13 mouse cellular contexts compared by ENCODE assay signal in the genomic region with DNA sequence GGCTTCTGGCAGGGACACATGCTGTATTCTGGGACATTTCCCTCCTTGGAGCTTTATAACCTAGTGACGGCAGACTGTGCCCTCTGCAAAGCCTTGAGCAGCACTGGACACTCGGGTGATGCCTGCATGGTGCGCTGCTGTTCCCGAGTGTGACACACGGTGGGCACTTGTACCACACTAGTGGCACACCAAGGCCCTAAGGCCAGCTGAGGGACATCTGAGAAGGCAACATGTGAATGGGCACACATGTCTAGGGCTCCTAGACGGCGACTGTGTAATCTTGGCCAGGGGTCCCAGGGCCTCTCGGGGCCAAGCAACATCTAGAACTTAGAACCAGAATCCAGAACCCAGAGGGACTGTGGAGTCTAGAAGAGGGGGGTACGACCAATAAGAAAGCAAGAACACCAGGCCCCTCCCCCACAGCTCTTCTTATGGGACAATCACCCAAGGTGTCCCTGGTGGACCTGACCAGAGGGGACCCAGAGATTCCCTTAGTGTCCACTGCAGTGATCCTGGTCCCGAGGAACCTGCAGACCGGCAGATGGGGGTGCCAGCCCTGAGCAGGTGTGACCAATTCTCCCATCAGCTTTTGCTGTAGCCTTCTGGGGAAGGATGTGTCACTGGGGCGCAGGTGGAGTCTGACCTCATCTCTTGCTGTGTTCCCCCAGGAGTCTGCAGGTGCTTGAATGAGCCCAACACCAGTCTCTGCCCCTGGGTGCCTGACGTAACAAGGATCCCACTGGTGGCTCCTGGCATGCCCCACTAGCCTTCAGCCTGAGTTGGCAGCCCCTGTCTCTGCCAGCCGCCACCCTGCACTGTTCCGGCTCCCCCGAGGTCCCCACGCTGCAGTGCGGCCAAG. TPM values are rescaled to one million over a fixed set of nuclear protein-coding genes. Genes with fewer than 3 reads are reported as not detected.
A peak's percentile ranks its signal among the peaks of the same experiment; 100 is the strongest.
DNase-seq lines count a peak whose midpoint lies in the region; ATAC-seq lines count a peak whose summit lies in the region.
"Had no signal": no experiment of that assay in that cellular context is flagged by ENCODE, and none has a peak within 500 bp of the region (broad histone marks: within the 10 kb centered on the region; RNA-seq: fewer than 3 reads in every experiment).

No protein-coding gene starts in this region.

- H3K36me3 ChIP-seq in forebrain, embryonic 13.5 days (ENCODE audit: poor library complexity, severe bottlenecking), result peaks cover 26% of the 10 kb centered on the region
- no peaks in the 10 kb centered on the region for H3K36me3 ChIP-seq in forebrain, embryonic 11.5 days (ENCODE audit: control insufficient read depth, insufficient read depth, low read length)
- H3K36me3 ChIP-seq in midbrain, embryonic 10.5 days, result peaks cover 52% of the 10 kb centered on the region
- H3K36me3 ChIP-seq in midbrain, embryonic 11.5 days (ENCODE audit: control insufficient read depth, insufficient read depth, low read length), result no peaks in the 10 kb centered on the region
- H3K36me3 ChIP-seq in limb, embryonic 11.5 days (ENCODE audit: control insufficient read depth, insufficient read depth, low read length), result peaks cover 12% of the 10 kb centered on the region
- peaks cover 9% of the 10 kb centered on the region for H3K36me3 ChIP-seq in neural tube, embryonic 15.5 days

- H3K4me3 ChIP-seq in forebrain, embryonic 13.5 days, result no peak overlapping the region
- no peak overlapping the region for H3K4me3 ChIP-seq in forebrain, embryonic 11.5 days (ENCODE audit: low read depth, low read length)
- H3K4me3 ChIP-seq in midbrain, embryonic 10.5 days, result peak overlapping the region; percentile 98
- no peak overlapping the region for H3K4me3 ChIP-seq in midbrain, embryonic 11.5 days (ENCODE audit: low read depth, low read length)
- no peak overlapping the region for H3K4me3 ChIP-seq in limb, embryonic 11.5 days (ENCODE audit: low read depth, low read length)
- no peak overlapping the region for H3K4me3 ChIP-seq in neural tube, embryonic 15.5 days (replicated peaks)
- H3K4me3 ChIP-seq: myocyte had no signal

- no peak for ATAC-seq in forebrain, embryonic 13.5 days
- no peak for ATAC-seq in forebrain, embryonic 11.5 days (replicated peaks; ENCODE audit: low FRiP score)
- ATAC-seq in midbrain, embryonic 11.5 days (ENCODE audit: low FRiP score), result no peak
- no peak for ATAC-seq in limb, embryonic 11.5 days (ENCODE audit: insufficient number of reproducible peaks, low FRiP score, low TSS enrichment, low read depth)
- ATAC-seq in neural tube, embryonic 15.5 days (ENCODE audit: low FRiP score), result no peak
- ATAC-seq: CD4-positive, CD25-positive, alpha-beta regulatory T cell, adult 4 months had no signal

- H3K9ac ChIP-seq in forebrain, embryonic 13.5 days, result no peak overlapping the region
- no peak overlapping the region for H3K9ac ChIP-seq in forebrain, embryonic 11.5 days (ENCODE audit: low read length)
- no peak overlapping the region for H3K9ac ChIP-seq in midbrain, embryonic 11.5 days (ENCODE audit: low read length)
- H3K9ac ChIP-seq in limb, embryonic 11.5 days (ENCODE audit: low read length), result no peak overlapping the region
- 0 out of 2 replicates have a peak overlapping the region, but pooled peaks have one; percentile 29 for H3K9ac ChIP-seq in neural tube, embryonic 15.5 days (replicated peaks)
- H3K9ac ChIP-seq: limb, embryonic 15.5 days had no signal

- H3K27me3 ChIP-seq in forebrain, embryonic 13.5 days, result no peaks in the 10 kb centered on the region
- no peaks in the 10 kb centered on the region for H3K27me3 ChIP-seq in forebrain, embryonic 11.5 days (ENCODE audit: control insufficient read depth, insufficient read depth, low read length)
- H3K27me3 ChIP-seq in midbrain, embryonic 10.5 days (ENCODE audit: low read depth, poor library complexity, severe bottlenecking), result peaks cover 11% of the 10 kb centered on the region
- H3K27me3 ChIP-seq in midbrain, embryonic 11.5 days (ENCODE audit: control insufficient read depth, insufficient read depth, low read length), result peaks cover 4% of the 10 kb centered on the region
- no peaks in the 10 kb centered on the region for H3K27me3 ChIP-seq in limb, embryonic 11.5 days (ENCODE audit: control insufficient read depth, insufficient read depth, low read length)
- no peaks in the 10 kb centered on the region for H3K27me3 ChIP-seq in neural tube, embryonic 15.5 days (replicated peaks)
- H3K27me3 ChIP-seq: limb, embryonic 15.5 days had no signal

- peaks cover 46% of the 10 kb centered on the region for H3K4me1 ChIP-seq in forebrain, embryonic 13.5 days
- H3K4me1 ChIP-seq in forebrain, embryonic 11.5 days (replicated peaks; ENCODE audit: control insufficient read depth, insufficient read depth, low read length), result peaks cover 9% of the 10 kb centered on the region
- H3K4me1 ChIP-seq in midbrain, embryonic 10.5 days, result peaks cover 90% of the 10 kb centered on the region
- H3K4me1 ChIP-seq in midbrain, embryonic 11.5 days (ENCODE audit: control insufficient read depth, insufficient read depth, low read length), result peaks cover 40% of the 10 kb centered on the region
- H3K4me1 ChIP-seq in limb, embryonic 11.5 days (ENCODE audit: control insufficient read depth, insufficient read depth, low read length), result peaks cover 54% of the 10 kb centered on the region
- peaks cover 73% of the 10 kb centered on the region for H3K4me1 ChIP-seq in neural tube, embryonic 15.5 days

- WGBS in forebrain, embryonic 13.5 days, result 88% methylated on average over 18 of the region's 18 CpGs
- 91% methylated on average over 18 of the region's 18 CpGs for WGBS in forebrain, embryonic 11.5 days
- WGBS in midbrain, embryonic 10.5 days, result 90% methylated on average over 18 of the region's 18 CpGs
- WGBS in midbrain, embryonic 11.5 days, result 87% methylated on average over 18 of the region's 18 CpGs
- WGBS in limb, embryonic 11.5 days, result 88% methylated on average over 18 of the region's 18 CpGs
- WGBS in neural tube, embryonic 15.5 days, result 72% methylated on average over 18 of the region's 18 CpGs

- DNase-seq in forebrain, embryonic 11.5 days (ENCODE audit: low spot score), result no peak
- no peak for DNase-seq in midbrain, embryonic 10.5 days (ENCODE audit: low spot score)
- DNase-seq in midbrain, embryonic 11.5 days (ENCODE audit: low spot score, missing footprints), result no peak
- DNase-seq in limb, embryonic 11.5 days (ENCODE audit: low spot score), result no peak
- no peak for DNase-seq in gastrocnemius, adult 8-10 months (ENCODE audit: low spot score in 2 of 2)
- no peak for DNase-seq in lung, postnatal 10 days
- DNase-seq: gastrocnemius, postnatal 36 days; kidney, postnatal 14 days had no signal

- 0 out of 2 replicates have a peak overlapping the region, but pooled peaks have one; percentile 57 for H3K27ac ChIP-seq in forebrain, embryonic 13.5 days
- H3K27ac ChIP-seq in forebrain, embryonic 11.5 days (ENCODE audit: low read depth, low read length), result no peak overlapping the region
- H3K27ac ChIP-seq in midbrain, embryonic 10.5 days (replicated peaks), result peak overlapping the region; percentile 95; the same call in 1 of the 2 replicates
- H3K27ac ChIP-seq in midbrain, embryonic 11.5 days (ENCODE audit: low read depth, low read length), result no peak overlapping the region
- no peak overlapping the region for H3K27ac ChIP-seq in limb, embryonic 11.5 days (replicated peaks; ENCODE audit: low read depth, low read length)
- peak overlapping the region; percentile 45; the same call in 1 of the 2 replicates for H3K27ac ChIP-seq in neural tube, embryonic 15.5 days (replicated peaks)

- no peaks in the 10 kb centered on the region for H3K9me3 ChIP-seq in forebrain, embryonic 13.5 days (replicated peaks)
- H3K9me3 ChIP-seq in forebrain, embryonic 11.5 days (ENCODE audit: control insufficient read depth, low read length), result no peaks in the 10 kb centered on the region
- H3K9me3 ChIP-seq in midbrain, embryonic 10.5 days (replicated peaks), result no peaks in the 10 kb centered on the region
- H3K9me3 ChIP-seq in midbrain, embryonic 11.5 days (ENCODE audit: control insufficient read depth, low read length), result no peaks in the 10 kb centered on the region
- H3K9me3 ChIP-seq in limb, embryonic 11.5 days (ENCODE audit: control insufficient read depth, low read length), result no peaks in the 10 kb centered on the region
- H3K9me3 ChIP-seq in neural tube, embryonic 15.5 days (replicated peaks), result no peaks in the 10 kb centered on the region
- H3K9me3 ChIP-seq: limb, embryonic 15.5 days had no signal

- 0 out of 2 replicates have a peak overlapping the region, but pooled peaks have one; percentile 93 for H3K4me2 ChIP-seq in forebrain, embryonic 13.5 days
- no peak overlapping the region for H3K4me2 ChIP-seq in forebrain, embryonic 11.5 days (ENCODE audit: low read depth, low read length, severe bottlenecking)
- no peak overlapping the region for H3K4me2 ChIP-seq in midbrain, embryonic 11.5 days
- H3K4me2 ChIP-seq in limb, embryonic 11.5 days (ENCODE audit: low read depth, severe bottlenecking), result peak overlapping the region; percentile 22; the same call in 1 of the 2 replicates
- peak overlapping the region; percentile 88 for H3K4me2 ChIP-seq in neural tube, embryonic 15.5 days
- H3K4me2 ChIP-seq: limb, embryonic 15.5 days had no signal

RNA-seq across cellular contexts. Expression of gene Arid3a, which starts 3.4 kb away (rescaled TPM):
- 2.5 and 3.6 TPM in 2 replicates for polyA plus RNA-seq in forebrain, embryonic 13.5 days (2015; fragmentation: Nextera tagmentation; extraction: Ambion mirVana)
- polyA plus RNA-seq in forebrain, embryonic 11.5 days (2014; fragmentation: Nextera tagmentation; extraction: Ambion mirVana), result 5.4 and 6.6 TPM in 2 replicates
- polyA plus RNA-seq in midbrain, embryonic 10.5 days (2016; fragmentation: Nextera tagmentation; extraction: Ambion mirVana), result 12.5 and 13.4 TPM in 2 replicates
- polyA plus RNA-seq in midbrain, embryonic 11.5 days (2014; fragmentation: Nextera tagmentation; extraction: Ambion mirVana), result 4.2 and 6.2 TPM in 2 replicates
- polyA plus RNA-seq in limb, embryonic 11.5 days (2014; fragmentation: Nextera tagmentation; extraction: Ambion mirVana), result 11.8 and 12.9 TPM in 2 replicates
- 2.4 and 5.1 TPM in 2 replicates for polyA plus RNA-seq in neural tube, embryonic 15.5 days (2015; fragmentation: Nextera tagmentation; extraction: Ambion mirVana)
- total RNA-seq in gastrocnemius, adult 8-10 months (2022), result 1 to 10 TPM; 1.5 to 2.3 (median 2.1) TPM

RNA-seq across cellular contexts. Expression of gene R3hdm4, which starts 9.2 kb away (rescaled TPM):
- 200 and 217 TPM in 2 replicates for polyA plus RNA-seq in forebrain, embryonic 13.5 days (2015; fragmentation: Nextera tagmentation; extraction: Ambion mirVana)
- 135 and 145 TPM in 2 replicates for polyA plus RNA-seq in forebrain, embryonic 11.5 days (2014; fragmentation: Nextera tagmentation; extraction: Ambion mirVana)
- polyA plus RNA-seq in midbrain, embryonic 10.5 days (2016; fragmentation: Nextera tagmentation; extraction: Ambion mirVana), result 126 and 154 TPM in 2 replicates
- 127 and 135 TPM in 2 replicates for polyA plus RNA-seq in midbrain, embryonic 11.5 days (2014; fragmentation: Nextera tagmentation; extraction: Ambion mirVana)
- polyA plus RNA-seq in limb, embryonic 11.5 days (2014; fragmentation: Nextera tagmentation; extraction: Ambion mirVana), result 133 and 138 TPM in 2 replicates
- polyA plus RNA-seq in neural tube, embryonic 15.5 days (2015; fragmentation: Nextera tagmentation; extraction: Ambion mirVana), result 264 and 288 TPM in 2 replicates
- 100 to 1,000 TPM; 124 to 137 (median 129) TPM for total RNA-seq in gastrocnemius, adult 8-10 months (2022)

RNA-seq across cellular contexts. Expression of gene Kiss1r, which starts 13.4 kb away (rescaled TPM):
- polyA plus RNA-seq in forebrain, embryonic 13.5 days (2015; fragmentation: Nextera tagmentation; extraction: Ambion mirVana), result 1.0 and 1.3 TPM in 2 replicates
- polyA plus RNA-seq in forebrain, embryonic 11.5 days (2014; fragmentation: Nextera tagmentation; extraction: Ambion mirVana), result 0.55 and 1.0 TPM in 2 replicates
- 1.0 and 1.2 TPM in 2 replicates for polyA plus RNA-seq in midbrain, embryonic 10.5 days (2016; fragmentation: Nextera tagmentation; extraction: Ambion mirVana)
- polyA plus RNA-seq in midbrain, embryonic 11.5 days (2014; fragmentation: Nextera tagmentation; extraction: Ambion mirVana), result 0.34 and 0.61 TPM in 2 replicates
- polyA plus RNA-seq in limb, embryonic 11.5 days (2014; fragmentation: Nextera tagmentation; extraction: Ambion mirVana), result 0.21 and 0.34 TPM in 2 replicates
- 1.8 and 2.8 TPM in 2 replicates for polyA plus RNA-seq in neural tube, embryonic 15.5 days (2015; fragmentation: Nextera tagmentation; extraction: Ambion mirVana)
- total RNA-seq in gastrocnemius, adult 8-10 months (2022), result under 1 TPM; 0.13 to 0.36 (median 0.22) TPM

RNA-seq across cellular contexts. Expression of gene Gm26602, which starts 19.5 kb away (rescaled TPM):
- polyA plus RNA-seq in forebrain, embryonic 13.5 days (2015; fragmentation: Nextera tagmentation; extraction: Ambion mirVana), result 33.6 TPM in 1 of 2 replicates, not detected in the other
- polyA plus RNA-seq in forebrain, embryonic 11.5 days (2014; fragmentation: Nextera tagmentation; extraction: Ambion mirVana), result 3.3 and 14.8 TPM in 2 replicates
- polyA plus RNA-seq in midbrain, embryonic 10.5 days (2016; fragmentation: Nextera tagmentation; extraction: Ambion mirVana), result 2.0 and 5.5 TPM in 2 replicates
- polyA plus RNA-seq in midbrain, embryonic 11.5 days (2014; fragmentation: Nextera tagmentation; extraction: Ambion mirVana), result 20.6 and 25.6 TPM in 2 replicates
- 6.7 TPM in 1 of 2 replicates, not detected in the other for polyA plus RNA-seq in limb, embryonic 11.5 days (2014; fragmentation: Nextera tagmentation; extraction: Ambion mirVana)
- 22.7 and 23.6 TPM in 2 replicates for polyA plus RNA-seq in neural tube, embryonic 15.5 days (2015; fragmentation: Nextera tagmentation; extraction: Ambion mirVana)
- not detected for total RNA-seq in gastrocnemius, adult 8-10 months (2022)
- total RNA-seq: gastrocnemius, postnatal 36 days had no signal
- polyA plus RNA-seq: CD4-positive, CD25-positive, alpha-beta regulatory T cell, adult 4 months; limb, embryonic 15.5 days; myocyte had no signal

RNA-seq across cellular contexts. Expression of gene Med16, which starts 21.5 kb away (rescaled TPM):
- 49.0 and 59.0 TPM in 2 replicates for polyA plus RNA-seq in forebrain, embryonic 13.5 days (2015; fragmentation: Nextera tagmentation; extraction: Ambion mirVana)
- polyA plus RNA-seq in forebrain, embryonic 11.5 days (2014; fragmentation: Nextera tagmentation; extraction: Ambion mirVana), result 60.4 and 60.6 TPM in 2 replicates
- polyA plus RNA-seq in midbrain, embryonic 10.5 days (2016; fragmentation: Nextera tagmentation; extraction: Ambion mirVana), result 69.8 and 70.8 TPM in 2 replicates
- 39.7 and 45.7 TPM in 2 replicates for polyA plus RNA-seq in midbrain, embryonic 11.5 days (2014; fragmentation: Nextera tagmentation; extraction: Ambion mirVana)
- 43.1 and 43.8 TPM in 2 replicates for polyA plus RNA-seq in limb, embryonic 11.5 days (2014; fragmentation: Nextera tagmentation; extraction: Ambion mirVana)
- polyA plus RNA-seq in neural tube, embryonic 15.5 days (2015; fragmentation: Nextera tagmentation; extraction: Ambion mirVana), result 44.9 and 46.7 TPM in 2 replicates
- total RNA-seq in gastrocnemius, adult 8-10 months (2022), result 10 to 100 TPM; 30.8 to 37.1 (median 32.9) TPM

Comparison
In these comparisons a context has a peak if more than half of its experiments do, and no peak if none do; other contexts are left out.
1. H3K27ac ChIP-seq: peak in forebrain, embryonic 13.5 days (single experiment), midbrain, embryonic 10.5 days (single experiment) and neural tube, embryonic 15.5 days (single experiment); none in forebrain, embryonic 11.5 days (single experiment), midbrain, embryonic 11.5 days (single experiment) and limb, embryonic 11.5 days (single experiment).
2. H3K4me2 ChIP-seq: peak in forebrain, embryonic 13.5 days (single experiment), limb, embryonic 11.5 days (single experiment) and neural tube, embryonic 15.5 days (single experiment); none in forebrain, embryonic 11.5 days (single experiment) and midbrain, embryonic 11.5 days (single experiment).